Mouse (Mus musculus): ENCODE measurements around the gene Bcl11b. TPM values are rescaled to one million over a fixed set of nuclear protein-coding genes. Genes with fewer than 3 reads are reported as not detected.
A peak's percentile ranks its signal among the peaks of the same experiment; 100 is the strongest.

The Bcl11b gene
- polyA plus RNA-seq, 1 experiment, result not detected

- H3K4me3 ChIP-seq, result no peak overlapping the region
- no peaks in the 10 kb centered on the region for H3K36me3 ChIP-seq (ENCODE audit: control insufficient read depth, insufficient read depth)
- H3K79me2 ChIP-seq (ENCODE audit: control insufficient read depth, insufficient read depth), result no peaks in the 10 kb centered on the region
- H3ac ChIP-seq (ENCODE audit: control insufficient read depth, insufficient read length), result no peak overlapping the region
- H3K27me3 ChIP-seq (ENCODE audit: control insufficient read depth, insufficient read depth, insufficient read length), result no peaks in the 10 kb centered on the region
- TF ChIP-seq E2F4 (IDR thresholded peaks at IDR 0.05; ENCODE audit: insufficient read depth) (no peak), POLR2A (IDR thresholded peaks at IDR 0.05; ENCODE audit: insufficient read length, low read depth) (no peak), REST (IDR thresholded peaks at IDR 0.05; ENCODE audit: insufficient read depth, insufficient read length) (no peak), SRF (IDR thresholded peaks at IDR 0.05; ENCODE audit: control insufficient read depth, insufficient read length, low read depth) (no peak), CEBPB (IDR thresholded peaks at IDR 0.05; ENCODE audit: insufficient read depth, poor library complexity, severe bottlenecking) (no peak), TCF3 (IDR thresholded peaks at IDR 0.05; ENCODE audit: insufficient read length, low read depth) (no peak), MAX (IDR thresholded peaks at IDR 0.05; ENCODE audit: low read depth) (no peak)
- H3K4me2 ChIP-seq (ENCODE audit: low read depth), result no peak overlapping the region
Observed at GRCm38 (mm10) chr12:107953044-107953684, 50.2 kb downstream of the Bcl11b start.

- H3K4me2 ChIP-seq (ENCODE audit: low read depth), result peak overlapping the region; percentile 56
- H3K36me3 ChIP-seq (ENCODE audit: control insufficient read depth, insufficient read depth), result no peaks in the 10 kb centered on the region
- H3ac ChIP-seq (ENCODE audit: control insufficient read depth, insufficient read length), result no peak overlapping the region
- H3K4me3 ChIP-seq, result no peak overlapping the region
- TF ChIP-seq POLR2A (IDR thresholded peaks at IDR 0.05; ENCODE audit: insufficient read length, low read depth) (no peak), MYOG (IDR thresholded peaks at IDR 0.05; ENCODE audit: control insufficient read depth in 1 of 3, insufficient read depth in 1 of 3, insufficient read length in 2 of 3, low read depth in 2 of 3) (no peak), REST (IDR thresholded peaks at IDR 0.05; ENCODE audit: insufficient read depth, insufficient read length) (no peak), TCF12 (IDR thresholded peaks at IDR 0.05; ENCODE audit: insufficient read depth, poor library complexity, severe bottlenecking) (no peak), E2F4 (IDR thresholded peaks at IDR 0.05; ENCODE audit: insufficient read depth) (no peak), TCF3 (IDR thresholded peaks at IDR 0.05; ENCODE audit: insufficient read length, low read depth) (no peak), MYOD1 (IDR thresholded peaks at IDR 0.05; ENCODE audit: control insufficient read depth in 1 of 3, insufficient read length in 2 of 3, low read depth in 2 of 3) (no peak), CEBPB (IDR thresholded peaks at IDR 0.05; ENCODE audit: insufficient read depth, poor library complexity, severe bottlenecking) (no peak), USF1 (IDR thresholded peaks at IDR 0.05; ENCODE audit: low read depth) (no peak), MAX (IDR thresholded peaks at IDR 0.05; ENCODE audit: low read depth) (no peak), SRF (IDR thresholded peaks at IDR 0.05; ENCODE audit: control insufficient read depth, insufficient read length, low read depth) (no peak), POLR2AphosphoS2 (IDR thresholded peaks at IDR 0.05; ENCODE audit: insufficient read length, low read depth) (no peak)
- no peaks in the 10 kb centered on the region for H3K79me2 ChIP-seq (ENCODE audit: control insufficient read depth, insufficient read depth)
- H3K27me3 ChIP-seq (ENCODE audit: control insufficient read depth, insufficient read depth, insufficient read length), result no peaks in the 10 kb centered on the region
Observed at GRCm38 (mm10) chr12:107952318-107952724, 51.1 kb downstream of the Bcl11b start.

GRCm38 (mm10) chr12:107950667-107951179 is 52.7 kb downstream of the Bcl11b start:
- Histone ChIP-seq H3K79me2 (ENCODE audit: control insufficient read depth, insufficient read depth) (no peaks in the 10 kb centered on the region), H3ac (ENCODE audit: control insufficient read depth, insufficient read length) (no peak overlapping the region), H3K27me3 (ENCODE audit: control insufficient read depth, insufficient read depth, insufficient read length) (no peaks in the 10 kb centered on the region), H3K4me2 (ENCODE audit: low read depth) (peak overlapping the region; percentile 75), H3K4me3 (no peak overlapping the region), H3K36me3 (ENCODE audit: control insufficient read depth, insufficient read depth) (no peaks in the 10 kb centered on the region)
- TF ChIP-seq POLR2AphosphoS2 (IDR thresholded peaks at IDR 0.05; ENCODE audit: insufficient read length, low read depth) (no peak), E2F4 (IDR thresholded peaks at IDR 0.05; ENCODE audit: insufficient read depth) (no peak), CEBPB (IDR thresholded peaks at IDR 0.05; ENCODE audit: insufficient read depth, poor library complexity, severe bottlenecking) (no peak), USF1 (IDR thresholded peaks at IDR 0.05; ENCODE audit: low read depth) (no peak), TCF3 (IDR thresholded peaks at IDR 0.05; ENCODE audit: insufficient read length, low read depth) (no peak), MAX (IDR thresholded peaks at IDR 0.05; ENCODE audit: low read depth) (no peak), SRF (IDR thresholded peaks at IDR 0.05; ENCODE audit: control insufficient read depth, insufficient read length, low read depth) (no peak), TCF12 (IDR thresholded peaks at IDR 0.05; ENCODE audit: insufficient read depth, poor library complexity, severe bottlenecking) (no peak), POLR2A (IDR thresholded peaks at IDR 0.05; ENCODE audit: insufficient read length, low read depth) (no peak), MYOD1 (IDR thresholded peaks at IDR 0.05; ENCODE audit: control insufficient read depth in 1 of 3, insufficient read length in 2 of 3, low read depth in 2 of 3) (no peak), MYOG (IDR thresholded peaks at IDR 0.05; ENCODE audit: control insufficient read depth in 1 of 3, insufficient read depth in 1 of 3, insufficient read length in 2 of 3, low read depth in 2 of 3) (no peak), REST (IDR thresholded peaks at IDR 0.05; ENCODE audit: insufficient read depth, insufficient read length) (no peak)

GRCm38 (mm10) chr12:107949416-107949815 is 54.0 kb downstream of the Bcl11b start:
- Histone ChIP-seq H3ac (ENCODE audit: control insufficient read depth, insufficient read length) (no peak overlapping the region), H3K79me2 (ENCODE audit: control insufficient read depth, insufficient read depth) (no peaks in the 10 kb centered on the region), H3K36me3 (ENCODE audit: control insufficient read depth, insufficient read depth) (no peaks in the 10 kb centered on the region), H3K4me2 (ENCODE audit: low read depth) (no peak overlapping the region), H3K27me3 (ENCODE audit: control insufficient read depth, insufficient read depth, insufficient read length) (no peaks in the 10 kb centered on the region), H3K4me3 (no peak overlapping the region)
- no peak for TF ChIP-seq TCF12 (IDR thresholded peaks at IDR 0.05; ENCODE audit: insufficient read depth, poor library complexity, severe bottlenecking)
- no peak for TF ChIP-seq MAX (IDR thresholded peaks at IDR 0.05; ENCODE audit: low read depth)
- no peak for TF ChIP-seq CEBPB (IDR thresholded peaks at IDR 0.05; ENCODE audit: insufficient read depth, poor library complexity, severe bottlenecking)
- no peak for TF ChIP-seq POLR2A (IDR thresholded peaks at IDR 0.05; ENCODE audit: insufficient read length, low read depth)
- TF ChIP-seq TCF3 (IDR thresholded peaks at IDR 0.05; ENCODE audit: insufficient read length, low read depth), result no peak
- no peak for TF ChIP-seq USF1 (IDR thresholded peaks at IDR 0.05; ENCODE audit: low read depth)
- TF ChIP-seq E2F4 (IDR thresholded peaks at IDR 0.05; ENCODE audit: insufficient read depth), result no peak
- no peak for TF ChIP-seq MYOD1 (IDR thresholded peaks at IDR 0.05; ENCODE audit: control insufficient read depth in 1 of 3, insufficient read length in 2 of 3, low read depth in 2 of 3)
- TF ChIP-seq MYOG (IDR thresholded peaks at IDR 0.05; ENCODE audit: control insufficient read depth in 1 of 3, insufficient read depth in 1 of 3, insufficient read length in 2 of 3, low read depth in 2 of 3), result no peak
- TF ChIP-seq SRF (IDR thresholded peaks at IDR 0.05; ENCODE audit: control insufficient read depth, insufficient read length, low read depth), result no peak
- no peak for TF ChIP-seq POLR2AphosphoS2 (IDR thresholded peaks at IDR 0.05; ENCODE audit: insufficient read length, low read depth)
- no peak for TF ChIP-seq REST (IDR thresholded peaks at IDR 0.05; ENCODE audit: insufficient read depth, insufficient read length)

Data from myocyte (in vitro differentiated cells).